30 mouse cellular contexts compared by ENCODE assay signal in the genomic region with DNA sequence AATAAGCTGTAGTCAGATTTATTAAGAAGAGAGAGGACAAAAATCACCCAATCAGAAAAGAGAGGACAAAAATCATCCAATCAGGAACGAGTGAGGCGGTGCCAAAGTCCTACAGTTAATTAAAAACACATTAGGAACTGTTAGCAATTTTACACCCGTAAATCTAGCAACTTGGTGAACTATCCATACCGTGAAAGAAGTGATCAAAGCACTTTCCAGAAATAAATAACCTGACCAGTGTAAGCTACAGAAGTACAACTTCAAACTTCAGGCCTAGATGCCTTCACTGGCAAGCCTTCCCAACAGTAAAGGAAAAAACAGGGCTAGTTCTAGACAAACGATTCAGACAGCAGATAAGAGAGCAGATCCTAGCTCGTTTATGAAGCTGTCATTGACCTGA.
A peak's percentile ranks its signal among the peaks of the same experiment; 100 is the strongest.
DNase-seq lines count a peak whose midpoint lies in the region; ATAC-seq and TF ChIP-seq lines count a peak whose summit lies in the region.
"Had no signal": no experiment of that assay in that cellular context is flagged by ENCODE, and none has a peak within 500 bp of the region (broad histone marks: within the 10 kb centered on the region; RNA-seq: fewer than 3 reads in every experiment).

No protein-coding gene starts in this region.

- H3K27ac ChIP-seq in kidney, postnatal 0 days = no peak overlapping the region
- H3K27ac ChIP-seq: embryonic facial prominence, embryonic 10.5 days; embryonic facial prominence, embryonic 13.5 days; forebrain, embryonic 12.5 days; forebrain, embryonic 15.5 days; heart, embryonic 15.5 days; hindbrain, embryonic 10.5 days; hindbrain, embryonic 13.5 days had no signal

- no peak overlapping the region for H3K4me3 ChIP-seq in kidney, postnatal 0 days (replicated peaks; ENCODE audit: low read depth, low read length)
- H3K4me3 ChIP-seq: embryonic facial prominence, embryonic 10.5 days; embryonic facial prominence, embryonic 13.5 days; erythroblast, embryonic 14.5 days; forebrain, embryonic 12.5 days; forebrain, embryonic 15.5 days; heart, embryonic 12.5 days; heart, embryonic 15.5 days; hindbrain, embryonic 10.5 days; hindbrain, embryonic 13.5 days had no signal

- 0 out of 2 replicates have a peak, but pooled peaks have one; percentile 52 for ATAC-seq in kidney, postnatal 0 days (replicated peaks; ENCODE audit: low FRiP score, low read depth)
- ATAC-seq: activated CD4-positive, CD25-positive, alpha-beta regulatory T cell, adult 4 months; forebrain, embryonic 15.5 days; hindbrain, embryonic 16.5 days; inflammation-experienced regulatory T-cells, adult 6 months; Patski had no signal

- 36% methylated on average over 6 of the region's 6 CpGs for WGBS in kidney, postnatal 0 days

- H3K27me3 ChIP-seq in kidney, postnatal 0 days (ENCODE audit: insufficient read depth, low read length) = no peaks in the 10 kb centered on the region
- H3K27me3 ChIP-seq: embryonic facial prominence, embryonic 13.5 days; forebrain, embryonic 12.5 days; forebrain, embryonic 15.5 days; heart, embryonic 12.5 days; heart, embryonic 15.5 days; hindbrain, embryonic 13.5 days; Patski had no signal

- H3K4me2 ChIP-seq in kidney, postnatal 0 days (ENCODE audit: low read length) = no peak overlapping the region
- H3K4me2 ChIP-seq: embryonic facial prominence, embryonic 13.5 days; forebrain, embryonic 12.5 days; forebrain, embryonic 15.5 days; heart, embryonic 12.5 days; heart, embryonic 15.5 days; hindbrain, embryonic 13.5 days had no signal

- 0 out of 2 replicates have a peak, but pooled peaks cover 4% of the 10 kb centered on the region for H3K9me3 ChIP-seq in kidney, postnatal 0 days (replicated peaks; ENCODE audit: low read length)
- H3K9me3 ChIP-seq: G1E; heart, embryonic 15.5 days; hindbrain, embryonic 13.5 days had no signal

- H3K4me1 ChIP-seq in kidney, postnatal 0 days (replicated peaks; ENCODE audit: insufficient read depth, low read length) = no peaks in the 10 kb centered on the region
- H3K4me1 ChIP-seq: embryonic facial prominence, embryonic 10.5 days; embryonic facial prominence, embryonic 13.5 days; forebrain, embryonic 12.5 days; forebrain, embryonic 15.5 days; heart, embryonic 12.5 days; heart, embryonic 15.5 days; hindbrain, embryonic 10.5 days; hindbrain, embryonic 13.5 days had no signal

- no peak overlapping the region for H3K9ac ChIP-seq in kidney, postnatal 0 days (ENCODE audit: low read depth, low read length)
- H3K9ac ChIP-seq: embryonic facial prominence, embryonic 13.5 days; forebrain, embryonic 12.5 days; forebrain, embryonic 15.5 days; heart, embryonic 12.5 days; heart, embryonic 15.5 days; hindbrain, embryonic 13.5 days had no signal

- TF ChIP-seq CTCF in kidney, postnatal 0 days (IDR thresholded peaks at IDR 0.05; ENCODE audit: low read depth) = no peak

- DNase-seq in embryo, embryonic 10.5 days (ENCODE audit: low spot score) = peak; percentile 13
- no peak for DNase-seq in embryo, embryonic 10 days (ENCODE audit: low spot score)
- DNase-seq in kidney, postnatal 0 days (ENCODE audit: low spot score) = no peak
- DNase-seq in kidney, postnatal 14 days = no peak
- DNase-seq in ZHBTc4 (ENCODE audit: low read depth, low spot score) = peak; percentile 32
- DNase-seq in adipocyte (ENCODE audit: low spot score) = no peak
- DNase-seq: adrenal gland, postnatal 10 days; adrenal gland, postnatal 36 days; cerebellum, adult 18-20 months; cerebellum, adult 9-10 months; cerebellum, postnatal 14 days; embryo, embryonic 11 days; gastrocnemius, postnatal 25 days; heart, adult 18-20 months; heart, postnatal 10 days; heart, postnatal 36 days had no signal

- no peaks in the 10 kb centered on the region for H3K36me3 ChIP-seq in kidney, postnatal 0 days (ENCODE audit: insufficient read depth, low read length)
- H3K36me3 ChIP-seq: embryonic facial prominence, embryonic 10.5 days; embryonic facial prominence, embryonic 13.5 days; forebrain, embryonic 12.5 days; forebrain, embryonic 15.5 days; G1E; heart, embryonic 15.5 days; hindbrain, embryonic 13.5 days had no signal

Comparison
In these comparisons a context has a peak if more than half of its experiments do, and no peak if none do; other contexts are left out.
1. DNase-seq: peak in embryo, embryonic 10.5 days (single experiment) and ZHBTc4 (single experiment); none in embryo, embryonic 10 days (single experiment), kidney, postnatal 0 days (single experiment), kidney, postnatal 14 days (single experiment) and adipocyte (single experiment).